Mouse (Mus musculus) ES-E14 (cell line): Measurements from ENCODE around the gene Rapgef2.

Experiments used
- HCFC1 ChIP-seq: IDR thresholded peaks from 2 replicates; pipeline ENCODE4 v1.6.1; 2012; ENCODE audit warnings: low read length, inconsistent platforms, borderline replicate concordance; ENCODE audit not compliant: insufficient read depth
- ZNF384 ChIP-seq: IDR thresholded peaks from 2 replicates; pipeline ENCODE4 v1.6.1; 2012; ENCODE audit warnings: low read depth, low read length, inconsistent platforms

- TF ChIP-seq ZNF384 (no peak), HCFC1 (no peak)
Measured at GRCm38 (mm10) chr3:79333051-79333450, 46.7 kb upstream of the Rapgef2 start.
